In the genomic region with DNA sequence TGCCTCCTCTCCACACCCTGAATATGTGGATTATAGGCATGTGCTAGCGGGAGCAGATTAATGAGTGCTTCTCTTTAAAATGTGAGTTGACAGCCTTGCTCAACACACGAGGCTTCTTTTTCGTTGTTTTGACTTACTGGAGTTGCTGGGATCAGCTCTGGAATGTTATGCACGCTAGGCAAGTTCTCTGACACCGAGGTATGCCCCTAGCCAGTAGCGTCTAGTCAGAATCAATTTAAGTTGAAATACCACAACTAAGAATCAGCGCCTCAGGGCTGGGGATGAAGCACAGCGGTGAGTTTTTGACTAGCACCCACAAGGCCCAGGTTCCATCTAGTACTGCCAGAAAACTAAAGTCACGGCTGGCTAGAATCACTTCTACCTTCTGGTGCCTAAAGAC, we compare ENCODE assay signal across 30 mouse cellular contexts.
DNase-seq lines count a peak whose midpoint lies in the region; ATAC-seq lines count a peak whose summit lies in the region.
"Had no signal": no experiment of that assay in that cellular context is flagged by ENCODE, and none has a peak within 500 bp of the region (broad histone marks: within the 10 kb centered on the region; RNA-seq: fewer than 3 reads in every experiment).

No protein-coding gene starts in this region.

- 80% methylated on average over 9 of the region's 9 CpGs for WGBS in midbrain, embryonic 11.5 days
- 78% methylated on average over 9 of the region's 9 CpGs for WGBS in midbrain, embryonic 10.5 days
- WGBS in embryonic facial prominence, embryonic 10.5 days: 62% methylated on average over 9 of the region's 9 CpGs
- 16% methylated on average over 9 of the region's 9 CpGs for WGBS in embryonic facial prominence, embryonic 15.5 days

- no peak for ATAC-seq in midbrain, embryonic 11.5 days (ENCODE audit: low FRiP score)
- no peak for ATAC-seq in embryonic facial prominence, embryonic 15.5 days (ENCODE audit: insufficient number of reproducible peaks, low FRiP score, low TSS enrichment, low read depth)
- ATAC-seq: forebrain, embryonic 14.5 days; inflammation-experienced regulatory T-cells, adult 6 months; midbrain, embryonic 16.5 days had no signal

- no peaks in the 10 kb centered on the region for H3K9me3 ChIP-seq in midbrain, embryonic 11.5 days (ENCODE audit: control insufficient read depth, low read length)
- no peaks in the 10 kb centered on the region for H3K9me3 ChIP-seq in midbrain, embryonic 10.5 days (replicated peaks)
- H3K9me3 ChIP-seq in embryonic facial prominence, embryonic 10.5 days: no peaks in the 10 kb centered on the region
- H3K9me3 ChIP-seq in embryonic facial prominence, embryonic 15.5 days (replicated peaks): no peaks in the 10 kb centered on the region
- H3K9me3 ChIP-seq: G1E; heart, embryonic 12.5 days; kidney, embryonic 15.5 days; limb, embryonic 12.5 days; liver, embryonic 15.5 days had no signal

- H3K4me3 ChIP-seq in midbrain, embryonic 11.5 days (ENCODE audit: low read depth, low read length): no peak overlapping the region
- H3K4me3 ChIP-seq in midbrain, embryonic 10.5 days: no peak overlapping the region
- H3K4me3 ChIP-seq in embryonic facial prominence, embryonic 10.5 days: no peak overlapping the region
- no peak overlapping the region for H3K4me3 ChIP-seq in embryonic facial prominence, embryonic 15.5 days (replicated peaks)
- H3K4me3 ChIP-seq: erythroblast, embryonic 14.5 days; heart, adult 2 months; heart, embryonic 12.5 days; kidney, embryonic 15.5 days; limb, embryonic 12.5 days; liver, embryonic 15.5 days had no signal

- no peak overlapping the region for H3K9ac ChIP-seq in midbrain, embryonic 11.5 days (ENCODE audit: low read length)
- H3K9ac ChIP-seq in embryonic facial prominence, embryonic 15.5 days: no peak overlapping the region
- H3K9ac ChIP-seq: heart, embryonic 12.5 days; hindbrain, embryonic 14.5 days; kidney, embryonic 15.5 days; limb, embryonic 12.5 days; liver, embryonic 15.5 days; lung, embryonic 14.5 days had no signal

- H3K4me2 ChIP-seq in midbrain, embryonic 11.5 days: no peak overlapping the region
- no peak overlapping the region for H3K4me2 ChIP-seq in embryonic facial prominence, embryonic 15.5 days (replicated peaks)
- H3K4me2 ChIP-seq: heart, embryonic 12.5 days; hindbrain, embryonic 14.5 days; kidney, embryonic 15.5 days; limb, embryonic 12.5 days; liver, embryonic 15.5 days; lung, embryonic 14.5 days had no signal

- no peaks in the 10 kb centered on the region for H3K4me1 ChIP-seq in midbrain, embryonic 11.5 days (ENCODE audit: control insufficient read depth, insufficient read depth, low read length)
- 0 out of 2 replicates have a peak, but pooled peaks cover 2% of the 10 kb centered on the region for H3K4me1 ChIP-seq in midbrain, embryonic 10.5 days
- peaks cover 1% of the 10 kb centered on the region for H3K4me1 ChIP-seq in embryonic facial prominence, embryonic 10.5 days
- peaks cover 14% of the 10 kb centered on the region; the same call in 1 of the 2 replicates for H3K4me1 ChIP-seq in embryonic facial prominence, embryonic 15.5 days
- H3K4me1 ChIP-seq: heart, embryonic 12.5 days; liver, embryonic 15.5 days had no signal

- no peak overlapping the region for H3K27ac ChIP-seq in midbrain, embryonic 11.5 days (ENCODE audit: low read depth, low read length)
- no peak overlapping the region for H3K27ac ChIP-seq in midbrain, embryonic 10.5 days (replicated peaks)
- H3K27ac ChIP-seq in embryonic facial prominence, embryonic 10.5 days (replicated peaks): no peak overlapping the region
- 0 out of 2 replicates have a peak overlapping the region, but pooled peaks have one; percentile 25 for H3K27ac ChIP-seq in embryonic facial prominence, embryonic 15.5 days (replicated peaks)
- H3K27ac ChIP-seq: heart, adult 2 months; hindbrain, embryonic 14.5 days; kidney, embryonic 15.5 days; limb, embryonic 12.5 days; liver, embryonic 15.5 days had no signal

- no peaks in the 10 kb centered on the region for H3K36me3 ChIP-seq in midbrain, embryonic 11.5 days (ENCODE audit: control insufficient read depth, insufficient read depth, low read length)
- H3K36me3 ChIP-seq in midbrain, embryonic 10.5 days: no peaks in the 10 kb centered on the region
- no peaks in the 10 kb centered on the region for H3K36me3 ChIP-seq in embryonic facial prominence, embryonic 10.5 days (replicated peaks)
- H3K36me3 ChIP-seq in embryonic facial prominence, embryonic 15.5 days: no peaks in the 10 kb centered on the region
- H3K36me3 ChIP-seq: G1E; heart, embryonic 12.5 days; kidney, embryonic 15.5 days; limb, embryonic 12.5 days; liver, embryonic 15.5 days had no signal

- peak; percentile 35 for DNase-seq in embryo, embryonic 10 days (ENCODE audit: low spot score)
- no peak for DNase-seq in embryo, embryonic 10.5 days (ENCODE audit: low spot score)
- DNase-seq in midbrain, embryonic 11.5 days (ENCODE audit: low spot score, missing footprints): peak; percentile 71
- no peak for DNase-seq in midbrain, embryonic 10.5 days (ENCODE audit: low spot score)
- peak; percentile 46 for DNase-seq in embryonic facial prominence, embryonic 10.5 days (ENCODE audit: low spot score)
- DNase-seq in left cerebral cortex, adult 11 months (ENCODE audit: low spot score): no peak
- DNase-seq in cerebellum, postnatal 25 days: no peak
- DNase-seq: adrenal gland, postnatal 25 days; cerebellum, adult 11-12 months; cerebellum, adult 9-11 months; heart, adult 2 months; heart, postnatal 4 days; kidney, adult 11 months; kidney, postnatal 36 days; layer of hippocampus, postnatal 36 days; lung, embryonic 14.5 days; lung, postnatal 14 days; right cerebral cortex, postnatal 4 days; thymus, postnatal 25 days had no signal

- H3K27me3 ChIP-seq in midbrain, embryonic 11.5 days (ENCODE audit: control insufficient read depth, insufficient read depth, low read length): no peaks in the 10 kb centered on the region
- H3K27me3 ChIP-seq in midbrain, embryonic 10.5 days (ENCODE audit: low read depth, poor library complexity, severe bottlenecking): no peaks in the 10 kb centered on the region
- no peaks in the 10 kb centered on the region for H3K27me3 ChIP-seq in embryonic facial prominence, embryonic 10.5 days (replicated peaks; ENCODE audit: low read depth, poor library complexity, severe bottlenecking)
- H3K27me3 ChIP-seq in embryonic facial prominence, embryonic 15.5 days: no peaks in the 10 kb centered on the region
- H3K27me3 ChIP-seq: heart, embryonic 12.5 days; kidney, embryonic 15.5 days; limb, embryonic 12.5 days; liver, embryonic 15.5 days had no signal

Comparison
In these comparisons a context has a peak if more than half of its experiments do, and no peak if none do; other contexts are left out.
1. DNase-seq: peak in embryo, embryonic 10 days (single experiment), midbrain, embryonic 11.5 days (single experiment) and embryonic facial prominence, embryonic 10.5 days (single experiment); none in embryo, embryonic 10.5 days (single experiment), midbrain, embryonic 10.5 days (single experiment), left cerebral cortex, adult 11 months (single experiment) and cerebellum, postnatal 25 days (0 of 2).